Comparison of ENCODE assay signal across 21 mouse cellular contexts in the genomic region with DNA sequence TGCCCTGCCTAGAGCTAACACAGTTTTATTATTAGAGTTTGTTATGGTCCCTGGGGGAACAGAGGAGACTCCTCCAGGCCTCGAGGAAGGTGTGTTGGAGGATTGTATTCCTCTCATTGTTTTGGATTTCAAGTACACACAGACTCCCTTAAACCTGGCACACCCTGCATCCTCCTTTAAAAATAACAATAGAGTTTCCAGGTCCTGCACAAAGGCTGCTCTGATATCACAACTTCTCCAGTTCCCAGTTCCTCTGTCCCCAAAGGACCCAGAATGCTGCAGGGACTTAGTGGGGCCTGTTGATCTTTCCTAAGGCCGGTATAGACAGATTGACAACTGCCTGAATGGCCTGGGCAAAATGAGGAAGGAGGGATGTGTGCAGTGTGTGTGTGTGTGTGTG. TPM values are rescaled to one million over a fixed set of nuclear protein-coding genes. Genes with fewer than 3 reads are reported as not detected.
DNase-seq lines count a peak whose midpoint lies in the region; ATAC-seq lines count a peak whose summit lies in the region.
"Had no signal": no experiment of that assay in that cellular context is flagged by ENCODE, and none has a peak within 500 bp of the region (broad histone marks: within the 10 kb centered on the region; RNA-seq: fewer than 3 reads in every experiment).

No protein-coding gene starts in this region.

- peak; percentile 26 for DNase-seq in 416B (ENCODE audit: low read depth)
- no peak for DNase-seq in forebrain, embryonic 14.5 days (ENCODE audit: low spot score)
- DNase-seq in heart, postnatal 25 days (ENCODE audit: low spot score), result peak; percentile 24
- no peak for DNase-seq in spleen, postnatal 10 days (ENCODE audit: low spot score in 2 of 2)
- no peak for DNase-seq in urinary bladder, adult 18-20 months (ENCODE audit: low spot score in 2 of 2)
- no peak for DNase-seq in left cerebral cortex, adult 11 months (ENCODE audit: low spot score)
- DNase-seq: kidney, postnatal 36 days; liver; right cerebral cortex, postnatal 25 days; thymus, postnatal 36 days had no signal

- H3K4me3 ChIP-seq in hindbrain, embryonic 13.5 days, result no peak overlapping the region
- H3K4me3 ChIP-seq in hindbrain, embryonic 12.5 days, result no peak overlapping the region
- H3K4me3 ChIP-seq in forebrain, embryonic 14.5 days (ENCODE audit: low read depth, low read length), result no peak overlapping the region
- H3K4me3 ChIP-seq: lung, embryonic 15.5 days; stomach, embryonic 15.5 days had no signal

- H3K27me3 ChIP-seq in hindbrain, embryonic 13.5 days, result peaks cover 24% of the 10 kb centered on the region
- peaks cover 24% of the 10 kb centered on the region for H3K27me3 ChIP-seq in hindbrain, embryonic 12.5 days
- no peaks in the 10 kb centered on the region; the same call in none of the 2 replicates for H3K27me3 ChIP-seq in forebrain, embryonic 14.5 days (replicated peaks; ENCODE audit: control insufficient read depth, insufficient read depth, low read length)
- H3K27me3 ChIP-seq: Patski had no signal

- intact Hi-C loops in heart, postnatal 25 days (cut with DNase I), result no loop called here

- no peak for ATAC-seq in hindbrain, embryonic 13.5 days (ENCODE audit: low FRiP score)
- ATAC-seq in hindbrain, embryonic 12.5 days (ENCODE audit: low FRiP score), result no peak
- ATAC-seq in forebrain, embryonic 14.5 days, result no peak
- ATAC-seq: Patski had no signal

- WGBS in hindbrain, embryonic 13.5 days, result 53% methylated on average over 2 of the region's 2 CpGs
- 49% methylated on average over 2 of the region's 2 CpGs for WGBS in hindbrain, embryonic 12.5 days
- WGBS in forebrain, embryonic 14.5 days, result 42% methylated on average over 2 of the region's 2 CpGs

- H3K27ac ChIP-seq in hindbrain, embryonic 13.5 days, result peak overlapping the region; percentile 55; the same call in 1 of the 2 replicates
- no peak overlapping the region for H3K27ac ChIP-seq in hindbrain, embryonic 12.5 days
- peak overlapping the region; percentile 9; the same call in 1 of the 2 replicates for H3K27ac ChIP-seq in forebrain, embryonic 14.5 days (ENCODE audit: low read depth, low read length)
- H3K27ac ChIP-seq: lung, embryonic 15.5 days; stomach, embryonic 15.5 days had no signal

- H3K36me3 ChIP-seq in hindbrain, embryonic 13.5 days, result no peaks in the 10 kb centered on the region
- no peaks in the 10 kb centered on the region for H3K36me3 ChIP-seq in hindbrain, embryonic 12.5 days
- H3K36me3 ChIP-seq in forebrain, embryonic 14.5 days (ENCODE audit: control insufficient read depth, insufficient read depth, low read length), result no peaks in the 10 kb centered on the region
- H3K36me3 ChIP-seq: lung, embryonic 15.5 days; stomach, embryonic 15.5 days had no signal

- H3K4me2 ChIP-seq in hindbrain, embryonic 13.5 days, result no peak overlapping the region
- H3K4me2 ChIP-seq in hindbrain, embryonic 12.5 days (replicated peaks), result no peak overlapping the region
- H3K4me2 ChIP-seq in forebrain, embryonic 14.5 days (ENCODE audit: low read length), result no peak overlapping the region
- H3K4me2 ChIP-seq: lung, embryonic 15.5 days; stomach, embryonic 15.5 days had no signal

- no peaks in the 10 kb centered on the region for H3K9me3 ChIP-seq in hindbrain, embryonic 13.5 days
- no peaks in the 10 kb centered on the region for H3K9me3 ChIP-seq in hindbrain, embryonic 12.5 days (replicated peaks)
- H3K9me3 ChIP-seq in forebrain, embryonic 14.5 days (replicated peaks; ENCODE audit: control insufficient read depth, low read length), result no peaks in the 10 kb centered on the region
- H3K9me3 ChIP-seq: lung, embryonic 15.5 days; stomach, embryonic 15.5 days had no signal

- no peak overlapping the region for H3K9ac ChIP-seq in hindbrain, embryonic 13.5 days
- no peak overlapping the region for H3K9ac ChIP-seq in hindbrain, embryonic 12.5 days
- H3K9ac ChIP-seq in forebrain, embryonic 14.5 days (ENCODE audit: low read length), result no peak overlapping the region
- H3K9ac ChIP-seq: lung, embryonic 15.5 days; stomach, embryonic 15.5 days had no signal

- H3K4me1 ChIP-seq in hindbrain, embryonic 13.5 days (replicated peaks), result no peaks in the 10 kb centered on the region
- peaks cover 2% of the 10 kb centered on the region; the same call in 1 of the 2 replicates for H3K4me1 ChIP-seq in hindbrain, embryonic 12.5 days
- H3K4me1 ChIP-seq in forebrain, embryonic 14.5 days (ENCODE audit: control insufficient read depth, insufficient read depth, low read length), result no peaks in the 10 kb centered on the region; the same call in 1 of the 2 replicates
- H3K4me1 ChIP-seq: lung, embryonic 15.5 days; stomach, embryonic 15.5 days had no signal

RNA-seq across cellular contexts. Expression of a gene that starts 21.1 kb away (rescaled TPM):
- polyA plus RNA-seq in hindbrain, embryonic 13.5 days (2015; fragmentation: Nextera tagmentation; extraction: Ambion mirVana), result not detected in 2 replicates
- not detected in 2 replicates for polyA plus RNA-seq in hindbrain, embryonic 12.5 days (2016; fragmentation: Nextera tagmentation; extraction: Ambion mirVana)
- not detected in 2 replicates for polyA plus RNA-seq in forebrain, embryonic 14.5 days (2014; fragmentation: Nextera tagmentation; extraction: Ambion mirVana)
- total RNA-seq in heart, postnatal 25 days (2021), result not detected
- total RNA-seq: adrenal gland, adult 18-20 months; CH12.LX had no signal
- polyA plus RNA-seq: embryonic facial prominence, embryonic 14.5 days; frontal cortex, adult 2 months; gonadal fat pad, adult 2 months; intestine, embryonic 14.5 days; Patski; stomach, embryonic 15.5 days had no signal

RNA-seq across cellular contexts. Expression of a gene that starts 28.2 kb away (rescaled TPM):
- 13.7 and 14.8 TPM in 2 replicates for polyA plus RNA-seq in hindbrain, embryonic 13.5 days (2015; fragmentation: Nextera tagmentation; extraction: Ambion mirVana)
- polyA plus RNA-seq in hindbrain, embryonic 12.5 days (2016; fragmentation: Nextera tagmentation; extraction: Ambion mirVana), result 10.6 and 12.1 TPM in 2 replicates
- 9.2 and 12.7 TPM in 2 replicates for polyA plus RNA-seq in forebrain, embryonic 14.5 days (2014; fragmentation: Nextera tagmentation; extraction: Ambion mirVana)
- total RNA-seq in heart, postnatal 25 days (2021), result 10 to 100 TPM; 59.9 to 68.6 TPM

RNA-seq across cellular contexts. Expression of a gene that starts 29.2 kb away (rescaled TPM):
- 58.4 and 59.0 TPM in 2 replicates for polyA plus RNA-seq in hindbrain, embryonic 13.5 days (2015; fragmentation: Nextera tagmentation; extraction: Ambion mirVana)
- 59.5 and 59.8 TPM in 2 replicates for polyA plus RNA-seq in hindbrain, embryonic 12.5 days (2016; fragmentation: Nextera tagmentation; extraction: Ambion mirVana)
- polyA plus RNA-seq in forebrain, embryonic 14.5 days (2014; fragmentation: Nextera tagmentation; extraction: Ambion mirVana), result 37.2 and 41.3 TPM in 2 replicates
- total RNA-seq in heart, postnatal 25 days (2021), result 1 to 10 TPM; 6.5 to 8.7 TPM

RNA-seq across cellular contexts. Expression of a gene that starts 48.7 kb away (rescaled TPM):
- polyA plus RNA-seq in hindbrain, embryonic 13.5 days (2015; fragmentation: Nextera tagmentation; extraction: Ambion mirVana), result 601 and 603 TPM in 2 replicates
- polyA plus RNA-seq in hindbrain, embryonic 12.5 days (2016; fragmentation: Nextera tagmentation; extraction: Ambion mirVana), result 512 and 529 TPM in 2 replicates
- 727 and 759 TPM in 2 replicates for polyA plus RNA-seq in forebrain, embryonic 14.5 days (2014; fragmentation: Nextera tagmentation; extraction: Ambion mirVana)
- 100 to 1,000 TPM; 133 to 151 TPM for total RNA-seq in heart, postnatal 25 days (2021)

RNA-seq across cellular contexts. Expression of a gene that starts 49.2 kb away (rescaled TPM):
- 20.2 and 22.7 TPM in 2 replicates for polyA plus RNA-seq in hindbrain, embryonic 13.5 days (2015; fragmentation: Nextera tagmentation; extraction: Ambion mirVana)
- 24.6 and 30.3 TPM in 2 replicates for polyA plus RNA-seq in hindbrain, embryonic 12.5 days (2016; fragmentation: Nextera tagmentation; extraction: Ambion mirVana)
- polyA plus RNA-seq in forebrain, embryonic 14.5 days (2014; fragmentation: Nextera tagmentation; extraction: Ambion mirVana), result 22.4 and 25.2 TPM in 2 replicates
- total RNA-seq in heart, postnatal 25 days (2021), result 10 to 100 TPM; 10.2 to 13.8 TPM

Comparison
In these comparisons a context has a peak if more than half of its experiments do, and no peak if none do; other contexts are left out.
1. DNase-seq: peak in 416B (single experiment) and heart, postnatal 25 days (single experiment); none in forebrain, embryonic 14.5 days (single experiment), spleen, postnatal 10 days (0 of 2), urinary bladder, adult 18-20 months (0 of 2) and left cerebral cortex, adult 11 months (single experiment).